Mouse (Mus musculus) limb, embryonic 14.5 days (tissue): ENCODE measurements around the gene Piezo1. TPM values are rescaled to one million over a fixed set of nuclear protein-coding genes. Genes with fewer than 3 reads are reported as not detected.
"Not testable (repeated sequence)": the region's sequence is repeated elsewhere in the genome, so short reads cannot be mapped to it uniquely, and the experiment has no call there.

Experiments used
- ATAC-seq: fragments of 200-750 bp; cut with Nextera tagmentation; 2 replicates; pipeline ENCODE4 v1.8.0; 2017; ENCODE audit warnings: low read depth, moderate number of reproducible peaks, moderate TSS enrichment; ENCODE audit not compliant: low FRiP score
- DNase-seq: peaks from one replicate; pipeline ENCODE4 v3.0.0-alpha.2; 2015; ENCODE audit warnings: low spot score
- H3K27ac ChIP-seq: fragments of 300-500 bp; sonication (generic); replicated peaks from 2 replicates; pipeline ENCODE4 v1.5.1; 2014; ENCODE audit warnings: low read depth, mild to moderate bottlenecking, low read length, moderate library complexity, mixed read lengths
- H3K27me3 ChIP-seq: fragments of 300-500 bp; sonication (generic); 2 replicates; pipeline ENCODE4 v1.6.1; 2014; ENCODE audit warnings: low read length, mixed read lengths; ENCODE audit not compliant: control insufficient read depth, insufficient read depth
- H3K36me3 ChIP-seq: fragments of 300-500 bp; sonication (generic); 2 replicates; pipeline ENCODE4 v1.6.1; 2014; ENCODE audit warnings: mild to moderate bottlenecking, low read length, moderate library complexity, mixed read lengths; ENCODE audit not compliant: control insufficient read depth, insufficient read depth
- H3K4me1 ChIP-seq: fragments of 300-500 bp; sonication (generic); 2 replicates; pipeline ENCODE4 v1.6.1; 2014; ENCODE audit warnings: antibody characterized with exemption, low read length, mixed read lengths; ENCODE audit not compliant: control insufficient read depth, insufficient read depth
- H3K4me2 ChIP-seq: fragments of 300-500 bp; sonication (generic); replicated peaks from 2 replicates; pipeline ENCODE4 v1.6.1; 2014; ENCODE audit warnings: low read depth, mild to moderate bottlenecking, low read length, moderate library complexity; ENCODE audit not compliant: severe bottlenecking
- H3K4me3 ChIP-seq: fragments of 300-500 bp; sonication (generic); replicated peaks from 2 replicates; pipeline ENCODE4 v1.5.1; 2014; ENCODE audit warnings: low read length
- H3K9ac ChIP-seq: fragments of 300-500 bp; sonication (generic); 2 replicates; pipeline ENCODE4 v1.6.1; 2014; ENCODE audit warnings: mild to moderate bottlenecking, low read depth, low read length, moderate library complexity; ENCODE audit not compliant: severe bottlenecking
- H3K9me3 ChIP-seq: fragments of 300-500 bp; sonication (generic); 2 replicates; pipeline ENCODE4 v1.6.1; 2016; ENCODE audit warnings: low read length; ENCODE audit not compliant: control insufficient read depth
- POLR2A ChIP-seq: fragments of 200-500 bp; IDR thresholded peaks from 2 replicates; pipeline ENCODE4 v1.8.0; 2012; ENCODE audit warnings: inconsistent platforms, mild to moderate bottlenecking, moderate library complexity, borderline replicate concordance; ENCODE audit not compliant: insufficient read depth, insufficient read length; ENCODE audit errors: extremely low read depth
- WGBS: fragments of 180-500 bp; shearing (Covaris S2); extraction: QIAGEN DNeasy Blood & Tissue Kit; methylation state at CpG from one replicate; pipeline ENCODE4 v1.1.7; 2014; 5-methylcytosine and 5-hydroxymethylcytosine counted together
- polyA plus RNA-seq, 2 experiments: library from polyadenylated mRNA; depleted of rRNA in 1 of 2; stranded (reverse) in 1 of 2; unstranded in 1 of 2; fragments of >200 nt; fragmentation: Nextera tagmentation in 1 of 2; extraction: Ambion mirVana in 1 of 2; gene quantifications; 2 replicates each; pipeline versions ENCODE4 v1.2.1 to v1.2.3; 2012 to 2014

The Piezo1 gene
- polyA plus RNA-seq, 2 experiments, result 20.7 to 93.3 TPM

- no peak overlapping the region for H3K4me3 ChIP-seq
- H3K9me3 ChIP-seq, result no peaks in the 10 kb centered on the region
- no peaks in the 10 kb centered on the region for H3K27me3 ChIP-seq
- peaks cover 59% of the 10 kb centered on the region for H3K36me3 ChIP-seq
- no peak overlapping the region for H3K9ac ChIP-seq
- no peak for DNase-seq
- TF ChIP-seq POLR2A, result no peak
- H3K27ac ChIP-seq, result no peak overlapping the region
- H3K4me1 ChIP-seq, result peaks cover 33% of the 10 kb centered on the region
- 48% methylated on average over 3 of the region's 3 CpGs for WGBS
- no peak for ATAC-seq
- H3K4me2 ChIP-seq, result no peak overlapping the region
Observed at GRCm38 (mm10) chr8:122574264-122574663, 23.1 kb upstream of the Piezo1 start.

- no peak for DNase-seq
- no peaks in the 10 kb centered on the region for H3K9me3 ChIP-seq
- peaks cover 33% of the 10 kb centered on the region for H3K4me1 ChIP-seq
- no peak overlapping the region for H3K4me3 ChIP-seq
- H3K4me2 ChIP-seq, result no peak overlapping the region
- H3K9ac ChIP-seq, result no peak overlapping the region
- TF ChIP-seq POLR2A, result no peak
- 61% methylated on average over 9 of the region's 9 CpGs for WGBS
- peaks cover 62% of the 10 kb centered on the region for H3K36me3 ChIP-seq
- no peaks in the 10 kb centered on the region for H3K27me3 ChIP-seq
- no peak overlapping the region for H3K27ac ChIP-seq
- no peak for ATAC-seq
Observed at GRCm38 (mm10) chr8:122573577-122573976, 22.4 kb upstream of the Piezo1 start.

- Histone ChIP-seq H3K36me3 (peaks cover 62% of the 10 kb centered on the region), H3K4me1 (peaks cover 32% of the 10 kb centered on the region)
- not testable (repeated sequence) for H3K4me3 ChIP-seq, H3K9me3 ChIP-seq, H3K27ac ChIP-seq, H3K9ac ChIP-seq, H3K4me2 ChIP-seq, DNase-seq, H3K27me3 ChIP-seq, ATAC-seq
- 47% methylated on average over 4 of the region's 4 CpGs for WGBS
Observed at GRCm38 (mm10) chr8:122573176-122573575, 22.0 kb upstream of the Piezo1 start.

GRCm38 (mm10) chr8:122572751-122573150, 21.6 kb upstream of the Piezo1 start:
- Histone ChIP-seq H3K4me1 (peaks cover 32% of the 10 kb centered on the region), H3K27ac (no peak overlapping the region), H3K9ac (no peak overlapping the region), H3K36me3 (peaks cover 62% of the 10 kb centered on the region), H3K4me2 (no peak overlapping the region), H3K27me3 (no peaks in the 10 kb centered on the region), H3K9me3 (no peaks in the 10 kb centered on the region), H3K4me3 (no peak overlapping the region)
- ATAC-seq, result no peak
- WGBS, result 90% methylated on average over 3 of the region's 3 CpGs
- DNase-seq, result no peak
- TF ChIP-seq POLR2A, result no peak

GRCm38 (mm10) chr8:122571750-122572267, 20.7 kb upstream of the Piezo1 start:
- 90% methylated on average over 17 of the region's 17 CpGs for WGBS
- no peak overlapping the region for H3K4me3 ChIP-seq
- no peak for TF ChIP-seq POLR2A
- ATAC-seq, result no peak
- no peak overlapping the region for H3K27ac ChIP-seq
- H3K4me1 ChIP-seq, result peaks cover 29% of the 10 kb centered on the region
- H3K9me3 ChIP-seq, result no peaks in the 10 kb centered on the region
- no peak for DNase-seq
- no peak overlapping the region for H3K9ac ChIP-seq
- no peaks in the 10 kb centered on the region for H3K27me3 ChIP-seq
- no peak overlapping the region for H3K4me2 ChIP-seq
- peaks cover 62% of the 10 kb centered on the region for H3K36me3 ChIP-seq

- no peak for TF ChIP-seq POLR2A
- DNase-seq, result no peak
- no peaks in the 10 kb centered on the region for H3K27me3 ChIP-seq
- no peak overlapping the region for H3K27ac ChIP-seq
- no peak overlapping the region for H3K4me3 ChIP-seq
- no peak overlapping the region for H3K4me2 ChIP-seq
- 89% methylated on average over 11 of the region's 11 CpGs for WGBS
- no peak overlapping the region for H3K9ac ChIP-seq
- peaks cover 62% of the 10 kb centered on the region for H3K36me3 ChIP-seq
- H3K4me1 ChIP-seq, result peaks cover 32% of the 10 kb centered on the region
- no peaks in the 10 kb centered on the region for H3K9me3 ChIP-seq
- ATAC-seq, result no peak
Observed at GRCm38 (mm10) chr8:122571153-122571552, 20.0 kb upstream of the Piezo1 start.
